Mouse (Mus musculus): ENCODE data around the gene Dsel. TPM values are rescaled to one million over a fixed set of nuclear protein-coding genes. Genes with fewer than 3 reads are reported as not detected.

The Dsel gene
- polyA plus RNA-seq, 1 experiment from 2014 or later: 11.2 TPM

DNA sequence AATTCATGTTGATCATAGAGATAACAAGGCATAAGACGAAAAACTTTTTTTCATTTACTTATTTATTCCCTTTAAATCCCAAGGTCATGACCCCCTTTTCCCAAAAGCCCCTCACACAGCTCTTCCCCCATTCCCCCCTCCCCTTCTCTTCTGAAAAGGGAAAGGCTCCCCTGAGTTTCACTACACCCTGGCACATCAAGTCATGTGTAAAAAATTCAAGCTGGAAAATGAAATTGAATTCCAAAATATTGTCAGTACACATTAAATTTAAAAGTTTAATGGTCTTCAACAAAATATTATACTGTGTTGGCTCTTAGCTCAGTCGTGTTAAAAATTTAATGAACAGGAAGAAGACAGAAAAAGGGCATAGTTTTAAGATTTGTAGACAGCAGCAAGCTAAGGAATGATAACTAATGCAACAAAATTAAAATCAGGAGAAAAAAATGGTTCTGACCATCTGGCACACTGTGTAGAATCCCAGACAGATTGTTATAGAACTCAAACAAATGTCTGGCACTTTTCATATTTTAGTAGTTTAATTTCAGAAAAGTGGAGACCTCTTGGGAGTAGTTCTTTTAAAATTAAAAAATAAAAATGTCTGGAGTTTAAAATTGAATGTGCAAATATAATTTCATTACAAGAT is 31.0 kb downstream of the Dsel start:
- ATAC-seq: peak; percentile 92
- no peaks in the 10 kb centered on the region; the same call in 1 of the 2 replicates for H3K4me1 ChIP-seq (replicated peaks; ENCODE audit: control insufficient read depth, insufficient read depth, low read length)

More for the DNA sequence above, 31.0 kb downstream of the Dsel start:
- no peaks in the 10 kb centered on the region for H3K27me3 ChIP-seq (replicated peaks; ENCODE audit: control insufficient read depth, insufficient read depth, low read length)
- no peak overlapping the region for H3K9ac ChIP-seq (replicated peaks; ENCODE audit: low read depth, low read length)
- H3K4me2 ChIP-seq (ENCODE audit: low read length): no peak overlapping the region
- H3K9me3 ChIP-seq (ENCODE audit: control insufficient read depth, low read length): no peaks in the 10 kb centered on the region
- H3K36me3 ChIP-seq (ENCODE audit: control insufficient read depth, insufficient read depth): no peaks in the 10 kb centered on the region
- 65% methylated on average over 2 of the region's 2 CpGs for WGBS
- no peak overlapping the region for H3K27ac ChIP-seq (ENCODE audit: low read length)
- no peak overlapping the region for H3K4me3 ChIP-seq (replicated peaks; ENCODE audit: low read length)

Measured in forebrain, embryonic 16.5 days (tissue).